Mouse (Mus musculus): Measurements from ENCODE around the gene Ablim1.

Ablim1 gene

GRCm38 (mm10) chr19:57001926-57002325, 312.8 kb downstream of the Ablim1 start:
- no peak for DNase-seq

- no peak for DNase-seq
These were observed 314.1 kb downstream of the Ablim1 start for GRCm38 (mm10) chr19:57000592-57000991.

GRCm38 (mm10) chr19:56999781-57000180, 314.9 kb downstream of the Ablim1 start:
- DNase-seq = no peak

- no peak for DNase-seq
These were observed 315.8 kb downstream of the Ablim1 start for GRCm38 (mm10) chr19:56998910-56999309.

GRCm38 (mm10) chr19:56998331-56998730, 316.4 kb downstream of the Ablim1 start:
- no peak for DNase-seq

GRCm38 (mm10) chr19:56997164-56997599, 317.5 kb downstream of the Ablim1 start:
- no peak for DNase-seq

GRCm38 (mm10) chr19:56995441-56995840, 319.3 kb downstream of the Ablim1 start:
- no peak for DNase-seq

- DNase-seq = no peak
These were observed 320.1 kb downstream of the Ablim1 start for GRCm38 (mm10) chr19:56994653-56995052.

GRCm38 (mm10) chr19:56993763-56994162, 321.0 kb downstream of the Ablim1 start:
- DNase-seq = no peak

GRCm38 (mm10) chr19:56992978-56993545, 321.7 kb downstream of the Ablim1 start:
- no peak for DNase-seq

- no peak for DNase-seq
These were observed 324.2 kb downstream of the Ablim1 start for GRCm38 (mm10) chr19:56990367-56991111.

- DNase-seq = no peak
These were observed 325.5 kb downstream of the Ablim1 start for GRCm38 (mm10) chr19:56989171-56989570.

- DNase-seq = no peak
These were observed 330.5 kb downstream of the Ablim1 start for GRCm38 (mm10) chr19:56984229-56984628.

- DNase-seq = no peak
These were observed 331.0 kb downstream of the Ablim1 start for GRCm38 (mm10) chr19:56983757-56984156.

Data from right cerebral cortex, postnatal 14 days (tissue).